Mouse (Mus musculus): ENCODE data around the gene Tmem120a.

The Tmem120a gene

DNA sequence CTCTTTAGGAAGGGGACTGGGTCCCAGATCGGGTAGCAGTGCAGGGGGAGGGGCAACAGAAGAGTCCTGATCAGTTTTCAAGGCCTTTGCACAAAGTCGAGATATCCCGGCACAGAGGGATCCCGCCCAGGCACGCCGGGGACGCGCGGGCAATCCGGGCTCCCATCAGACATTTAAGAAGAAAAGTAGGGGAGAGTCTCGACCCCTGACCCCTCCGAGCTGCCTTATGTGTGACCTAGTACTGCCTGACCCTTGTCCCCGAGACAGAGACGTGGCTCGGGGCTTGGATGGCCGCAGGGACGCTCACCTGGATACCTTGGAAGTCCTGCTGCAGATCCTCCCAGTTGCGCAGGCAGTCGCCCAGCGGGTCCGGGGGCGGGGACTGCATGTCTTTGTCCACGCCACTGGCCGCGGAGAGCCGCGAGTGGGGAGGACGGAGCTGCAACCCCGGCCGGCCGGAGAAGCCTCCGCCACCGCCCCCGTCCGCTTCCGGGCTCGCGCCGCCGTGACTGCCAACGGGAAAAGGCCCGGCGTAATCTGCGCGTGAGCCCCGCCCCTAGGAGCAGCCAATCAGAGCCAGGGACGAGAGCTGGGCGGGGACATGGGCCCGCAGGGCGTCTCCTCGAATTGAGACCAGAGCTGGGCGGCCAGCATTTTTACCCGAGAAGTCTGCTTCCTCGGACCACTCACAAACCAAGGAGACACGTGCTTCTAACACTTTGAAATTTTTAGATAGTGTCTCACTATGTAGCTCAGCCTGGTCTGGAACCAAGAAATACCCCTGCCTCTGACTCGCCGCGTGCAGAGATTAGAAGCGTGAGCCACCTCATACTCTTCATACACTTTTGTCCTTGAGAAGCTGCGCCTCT, at the start of gene Tmem120a:
Gene Tmem120a (minus strand): TSS at position 708 of the 869 bp plus-strand sequence.
- DNase-seq: peak; percentile 96 to 97

DNA sequence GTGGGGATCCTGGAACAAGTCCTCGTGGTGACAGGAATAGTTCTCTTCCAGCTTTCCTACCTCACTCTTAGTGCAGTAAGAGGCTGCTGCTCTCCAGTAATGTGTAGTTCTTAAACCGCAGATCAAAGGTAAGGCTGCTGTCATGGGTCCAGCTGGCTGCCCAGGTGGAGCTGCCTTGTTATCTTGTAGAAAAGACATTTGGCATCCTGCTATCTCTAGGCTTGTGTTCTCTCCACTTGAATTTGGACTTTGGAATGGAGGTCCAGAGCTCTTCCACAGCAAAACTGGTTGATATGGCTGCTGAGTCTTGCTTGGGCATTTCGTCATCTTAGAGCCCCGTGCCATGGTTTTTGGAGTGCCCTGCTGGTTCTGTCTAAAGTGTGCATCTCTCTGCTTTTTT, 38.7 kb upstream of the Tmem120a start:
- no peak for DNase-seq

DNA sequence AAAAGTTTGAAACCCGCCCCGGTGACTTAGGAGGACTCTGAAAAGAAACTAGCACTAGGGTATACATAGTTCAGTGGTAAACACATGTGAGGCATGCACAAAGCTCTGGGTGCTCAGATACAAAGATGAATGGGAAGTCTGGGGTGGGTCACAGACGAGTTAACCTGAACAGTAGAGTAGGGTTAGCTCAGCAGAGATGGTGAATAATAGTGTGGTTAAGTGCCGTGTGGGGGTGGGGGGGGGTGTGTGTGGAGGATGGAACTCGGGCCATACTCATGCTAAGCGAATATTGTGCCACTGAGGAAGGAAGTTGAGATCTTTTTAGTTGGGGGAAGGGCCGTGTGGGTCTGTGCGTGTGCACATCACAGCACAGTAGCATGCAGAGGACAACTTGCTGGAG, 36.1 kb upstream of the Tmem120a start:
- no peak for DNase-seq

DNA sequence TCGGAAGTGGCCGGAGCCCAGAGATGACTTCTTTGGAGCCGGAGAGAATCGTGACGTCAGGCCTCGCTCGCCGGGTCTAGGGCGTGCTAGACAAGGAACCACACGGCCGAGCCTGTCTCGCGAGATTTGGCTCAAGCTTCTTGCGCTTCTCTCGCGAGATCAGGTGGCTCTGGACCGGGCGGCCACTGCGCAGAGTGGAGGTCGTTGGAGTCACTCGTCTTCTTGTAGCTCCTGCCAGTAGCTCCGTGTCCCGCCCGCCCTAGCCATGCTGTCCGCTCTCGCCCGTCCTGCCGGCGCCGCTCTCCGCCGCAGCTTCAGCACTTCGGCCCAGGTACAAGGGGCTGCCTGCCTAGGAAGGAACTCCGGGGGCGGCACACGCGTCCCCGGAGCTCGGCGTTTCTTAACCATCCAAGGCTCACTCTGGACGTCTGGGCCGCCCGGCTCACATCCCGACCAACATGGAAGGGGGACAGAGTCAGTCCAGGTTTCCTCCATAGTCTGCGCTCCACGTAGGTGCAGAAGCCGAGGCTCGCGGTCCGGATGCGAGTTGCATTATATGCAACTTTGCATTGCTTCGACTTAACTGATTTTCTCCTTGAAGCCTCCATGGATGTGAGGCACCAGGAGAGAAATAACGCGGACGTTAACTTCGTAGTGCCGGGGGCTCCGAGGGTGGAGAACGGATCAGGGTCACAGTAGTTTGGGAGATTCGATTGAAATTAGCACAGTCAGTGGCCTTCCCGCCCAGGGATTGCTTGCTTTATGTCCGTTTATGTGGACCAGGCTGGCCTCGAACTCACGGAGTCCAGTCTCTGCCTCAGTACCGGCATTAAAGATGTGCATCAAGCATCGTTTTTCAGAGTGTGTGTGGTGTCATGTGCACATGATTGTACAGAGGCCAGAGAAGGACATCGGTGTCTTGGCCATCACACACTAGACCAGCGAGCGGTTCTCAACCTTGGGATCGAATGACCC, 34.5 kb upstream of the Tmem120a start, which contains the start of gene Mdh2:
Gene Mdh2 (plus strand): TSS at position 10 of the 975 bp plus-strand sequence.
- DNase-seq: peak; percentile 100

DNA sequence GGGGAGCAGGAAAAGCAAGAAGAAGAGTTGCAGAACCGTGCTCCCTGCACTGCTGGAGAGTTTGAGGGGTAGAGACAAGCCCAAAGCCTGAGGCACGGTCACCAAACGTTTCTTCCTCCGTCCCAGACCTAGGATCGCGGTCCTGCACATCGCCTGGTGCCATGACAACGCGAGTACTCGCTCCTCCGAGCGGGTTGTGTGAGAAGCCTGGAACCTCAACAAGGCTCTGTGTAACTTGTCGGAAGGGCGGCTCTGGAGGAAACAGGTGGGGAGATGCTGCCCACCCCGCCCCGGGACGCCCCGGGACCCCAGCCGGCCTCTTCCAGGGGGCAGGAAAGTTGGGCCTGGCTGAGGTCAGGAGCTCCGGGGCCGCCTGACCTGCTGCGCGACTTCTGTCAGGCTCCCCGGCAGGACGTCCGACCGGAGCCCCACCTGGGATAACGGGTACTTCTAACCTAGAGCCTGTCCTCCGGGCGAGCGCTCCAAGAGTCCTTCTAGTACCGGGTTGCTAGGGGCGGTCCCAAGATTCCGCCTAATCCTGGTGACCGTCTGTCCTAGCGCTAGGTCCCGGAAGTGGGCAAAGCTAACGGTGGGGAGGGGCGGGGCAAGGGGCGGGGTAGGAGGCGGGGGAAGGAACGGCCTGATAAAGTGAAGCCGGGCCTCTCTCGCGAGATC, 33.7 kb upstream of the Tmem120a start, which contains the start of gene Styxl1:
Gene Styxl1 (minus strand): TSS at position 590 of the 675 bp plus-strand sequence.
- DNase-seq: no peak

DNA sequence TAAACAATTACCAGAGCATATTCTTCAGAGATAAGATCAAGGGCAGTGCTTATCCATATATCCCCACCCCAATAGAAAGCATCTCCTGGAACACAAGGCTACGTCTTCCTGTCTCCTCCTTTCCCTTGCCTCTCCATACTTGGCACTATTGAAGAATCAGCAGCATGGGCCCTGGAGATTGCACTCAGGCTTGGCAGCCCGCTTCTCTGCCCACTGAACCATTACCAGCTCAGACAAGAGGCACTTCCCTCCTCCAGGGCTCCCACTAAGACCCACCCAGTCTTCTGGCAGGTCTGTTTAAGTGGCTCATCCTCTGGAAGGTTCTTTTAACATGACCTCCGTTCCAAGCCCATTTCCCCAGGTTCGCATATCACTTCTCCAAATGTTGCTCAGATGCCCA, 32.3 kb upstream of the Tmem120a start:
- peak; percentile 54 to 56 for DNase-seq

DNA sequence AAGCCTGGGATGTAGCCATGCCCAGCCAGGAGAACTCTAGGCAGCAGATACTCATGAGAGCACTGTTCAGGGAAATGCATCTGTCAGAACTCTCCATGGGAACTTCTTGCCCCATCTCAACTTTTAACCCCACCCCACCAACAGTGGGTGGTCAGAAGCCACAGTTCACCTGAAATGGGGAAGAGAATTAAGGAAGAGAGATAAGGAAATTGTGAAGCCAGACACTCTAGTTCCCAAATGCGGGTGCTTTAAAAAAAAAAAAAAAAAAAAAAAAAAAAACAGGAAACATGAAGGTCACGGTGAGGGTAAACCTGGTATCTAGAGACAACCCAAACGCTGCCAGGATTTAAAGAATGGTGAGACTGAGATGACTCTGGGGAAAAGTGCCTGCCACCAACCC, 28.3 kb upstream of the Tmem120a start:
- no peak for DNase-seq

DNA sequence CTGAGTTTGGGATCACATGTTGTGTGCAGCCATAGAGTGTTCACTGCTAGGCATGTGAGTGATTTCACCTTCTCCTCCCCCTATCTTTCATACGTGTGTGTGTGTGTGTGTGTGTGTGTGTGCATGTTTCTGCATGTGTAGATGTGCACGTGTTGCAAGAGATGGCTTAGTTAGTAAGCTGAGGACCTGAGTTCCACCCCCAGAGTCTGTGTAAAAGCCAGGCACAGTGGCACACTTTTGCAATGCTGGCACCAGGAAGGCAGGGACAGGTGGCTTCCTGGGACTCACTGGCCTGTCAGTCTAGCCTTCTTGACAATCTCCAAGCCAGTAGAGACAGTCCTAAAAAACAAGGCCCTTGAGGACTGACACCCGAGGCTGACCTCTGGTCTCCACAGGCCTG, 20.7 kb upstream of the Tmem120a start:
- DNase-seq: no peak

DNA sequence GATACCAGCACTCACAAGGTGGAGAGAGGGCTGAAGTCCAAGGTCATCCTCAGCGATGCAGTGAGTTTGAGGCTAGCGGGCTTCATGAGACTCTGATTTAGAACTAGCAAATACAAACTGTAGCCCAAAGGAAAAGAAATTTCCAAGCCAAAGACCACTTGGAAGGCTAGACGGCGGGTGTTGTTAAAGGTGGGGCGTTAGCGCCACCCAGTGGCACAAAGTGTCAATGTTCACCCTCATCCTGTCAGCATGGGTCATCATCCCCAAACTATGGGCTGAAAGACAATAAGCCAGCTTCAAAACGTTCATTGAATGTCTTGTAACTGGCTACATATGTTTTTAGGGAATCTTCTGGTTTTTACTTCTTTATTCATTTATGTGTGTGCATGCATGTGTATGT, 19.3 kb upstream of the Tmem120a start:
- peak; percentile 87 to 90 for DNase-seq

DNA sequence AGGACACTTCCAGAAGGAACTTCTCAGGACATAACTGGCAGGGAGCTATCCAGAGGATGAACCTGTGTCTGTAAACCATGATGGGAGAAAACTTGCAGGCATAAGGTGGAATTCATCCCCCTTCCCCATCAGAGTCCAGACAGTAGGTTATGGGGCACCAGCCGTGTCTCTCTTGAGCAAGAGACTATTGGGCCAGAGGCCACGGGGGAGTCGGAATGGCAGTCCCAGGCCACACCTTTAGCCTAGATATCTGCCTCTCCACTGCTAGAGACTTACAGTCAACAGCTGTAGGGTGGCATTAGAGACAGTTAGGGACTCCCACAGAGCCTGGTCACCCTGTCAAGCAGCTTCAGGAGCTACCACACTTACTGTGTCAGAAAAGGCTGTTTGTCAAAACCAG, 17.6 kb upstream of the Tmem120a start:
- DNase-seq: no peak

DNA sequence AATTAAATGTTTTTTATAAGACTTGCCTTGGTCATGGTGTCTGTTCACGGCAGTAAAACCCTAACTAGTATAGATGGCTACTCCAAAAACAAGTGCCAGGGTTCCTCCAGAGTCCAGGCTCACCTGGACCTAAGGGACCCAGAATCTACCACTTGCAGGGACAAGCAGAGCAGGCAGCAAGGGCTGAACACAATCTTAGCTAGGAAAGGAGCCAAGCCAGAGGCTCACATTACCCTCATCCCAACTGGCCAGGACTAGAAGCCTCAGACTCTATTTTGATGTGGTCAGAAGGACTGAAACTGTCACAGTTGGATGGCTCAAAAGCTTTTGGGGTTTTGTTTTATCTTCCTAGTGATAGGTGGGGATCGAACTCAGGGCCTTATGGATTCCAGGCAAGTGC, 7.3 kb upstream of the Tmem120a start:
- DNase-seq: no peak

DNA sequence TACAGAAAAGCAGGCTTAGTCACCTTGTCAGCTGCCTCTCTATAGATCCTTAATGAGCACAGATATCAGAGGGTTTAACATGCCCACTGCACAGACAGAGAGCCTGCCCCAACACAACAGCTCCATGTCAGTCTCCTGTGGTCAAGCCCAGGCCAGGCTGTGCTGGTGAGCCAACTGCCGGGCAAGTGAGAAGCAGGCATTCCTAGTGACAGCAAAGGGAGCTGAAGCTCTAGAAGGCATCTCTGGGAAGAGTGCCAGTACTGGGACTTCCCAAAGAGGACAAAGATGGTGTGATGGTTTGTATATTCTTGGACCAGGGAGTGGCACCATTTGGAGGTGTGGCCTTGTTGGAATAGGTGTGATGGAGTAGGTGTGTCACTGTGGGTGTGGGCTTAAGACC, 6.8 kb upstream of the Tmem120a start:
- DNase-seq: no peak

DNA sequence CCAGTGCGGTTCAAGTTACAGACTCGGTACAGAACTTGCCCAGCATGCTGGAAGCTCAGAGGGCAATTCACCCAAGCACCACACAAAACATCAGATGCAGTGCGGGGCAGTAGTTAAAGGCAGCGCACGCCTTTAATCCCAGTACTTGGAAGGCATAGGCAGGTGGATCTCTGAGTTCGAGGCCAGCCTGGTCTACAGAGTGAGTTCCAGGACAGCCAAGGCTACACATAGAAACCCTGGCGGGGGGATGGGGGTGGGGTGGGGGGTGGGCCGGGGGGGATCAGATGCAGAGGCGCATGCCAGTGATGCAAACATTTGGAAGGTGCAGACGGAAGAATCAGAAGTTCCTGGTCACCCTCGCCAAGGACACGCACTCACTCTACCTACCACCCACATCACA, 494 bp upstream of the Tmem120a start:
- no peak for DNase-seq

DNA sequence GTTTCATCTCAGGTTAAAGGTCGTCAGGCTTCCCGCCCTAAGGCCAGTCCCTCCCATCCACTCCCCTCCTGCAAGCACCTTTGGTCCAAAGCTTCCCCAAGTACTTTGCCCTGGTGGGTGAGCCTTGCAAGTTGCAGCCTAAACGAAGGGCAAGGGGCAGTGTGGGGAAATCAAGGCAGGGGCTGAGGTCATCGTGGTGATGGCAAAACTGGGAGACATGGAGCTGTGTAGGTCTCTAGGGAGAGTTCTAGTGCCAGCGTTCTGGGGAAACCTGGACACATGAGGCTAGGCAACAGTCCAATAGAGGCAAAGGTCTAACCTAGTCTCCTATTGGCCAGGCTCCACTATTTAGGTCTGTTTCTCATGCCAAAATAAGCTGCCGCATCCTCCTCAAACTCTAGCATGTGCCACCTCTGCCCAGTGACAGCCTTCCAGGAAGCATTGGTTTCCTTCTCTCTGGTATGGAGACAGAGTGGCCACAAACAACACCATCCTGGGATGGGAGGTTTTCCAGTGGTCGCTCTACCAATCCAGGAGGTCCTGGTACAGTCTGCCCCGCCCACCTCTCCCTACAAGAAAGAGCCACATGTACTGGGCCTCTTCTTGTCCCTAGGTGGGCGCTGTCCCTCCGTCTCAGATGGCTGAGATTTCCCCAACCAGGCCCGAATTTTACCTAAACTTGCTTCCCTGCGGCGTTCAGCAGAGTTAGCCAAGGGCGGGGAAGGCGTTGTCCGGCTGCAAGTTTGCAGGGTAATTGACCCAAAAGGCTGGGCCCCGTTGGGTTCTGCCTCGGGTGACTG, 1.1 kb downstream of the Tmem120a start:
- DNase-seq: peak; percentile 53 to 59

DNA sequence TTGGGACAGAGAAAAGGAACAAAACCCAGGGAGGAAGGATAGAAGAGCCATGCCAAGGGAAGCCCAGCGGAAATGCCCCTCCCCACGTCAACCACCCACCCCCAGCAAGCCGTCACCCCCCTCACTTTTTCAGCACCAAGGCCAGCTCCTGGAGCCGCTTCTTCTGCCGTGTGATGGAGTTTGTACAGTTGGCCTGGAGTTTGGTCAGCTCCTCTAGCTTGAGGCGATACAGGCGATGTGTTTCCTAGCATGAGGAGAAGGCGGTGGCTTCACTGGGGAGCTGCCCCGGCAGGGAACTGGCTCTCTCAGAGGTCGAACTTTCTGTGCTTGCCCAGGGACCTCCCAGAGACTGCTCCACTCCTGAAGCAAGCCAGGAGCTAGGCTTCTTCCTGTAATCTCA, 2.1 kb downstream of the Tmem120a start:
- no peak for DNase-seq

DNA sequence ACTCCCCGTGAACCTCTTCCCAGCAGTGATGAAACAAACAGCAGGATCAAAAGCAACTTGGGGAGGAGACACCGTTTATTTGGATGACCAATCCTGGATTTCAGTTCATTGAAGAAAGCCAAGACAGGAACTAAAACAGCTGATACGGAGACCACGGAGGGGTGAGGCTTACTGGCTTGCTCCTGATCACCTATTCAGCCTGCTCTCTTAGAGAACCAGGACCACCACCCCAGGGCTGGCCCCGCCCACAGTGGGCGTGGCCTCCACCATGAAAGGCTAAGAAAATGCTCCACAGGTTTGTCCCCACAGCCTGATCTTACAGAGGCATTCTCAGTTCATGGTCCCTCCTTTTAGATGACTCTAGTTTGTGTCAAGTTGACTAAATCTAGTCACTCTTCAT, 6.0 kb downstream of the Tmem120a start:
- no peak for DNase-seq

DNA sequence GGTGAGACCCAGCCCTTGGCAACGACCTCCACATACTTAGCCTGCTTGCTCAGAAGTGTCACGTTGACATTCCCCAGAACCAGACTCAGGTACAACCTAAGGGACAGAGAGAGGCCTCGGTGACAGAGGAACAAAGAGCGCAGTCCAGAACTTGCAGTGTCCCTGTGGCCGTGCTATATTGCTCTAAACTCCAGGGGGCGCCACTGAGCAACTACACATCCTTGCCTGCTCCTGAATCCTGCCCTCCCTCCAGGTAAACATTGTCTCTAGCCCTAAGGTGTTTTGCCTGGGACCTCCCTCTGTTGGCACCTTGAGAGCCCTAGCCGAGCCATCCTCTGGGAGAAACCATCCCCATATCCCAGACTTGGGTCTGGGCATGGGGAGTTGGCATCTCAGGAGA, 7.1 kb downstream of the Tmem120a start:
- DNase-seq: no peak

DNA sequence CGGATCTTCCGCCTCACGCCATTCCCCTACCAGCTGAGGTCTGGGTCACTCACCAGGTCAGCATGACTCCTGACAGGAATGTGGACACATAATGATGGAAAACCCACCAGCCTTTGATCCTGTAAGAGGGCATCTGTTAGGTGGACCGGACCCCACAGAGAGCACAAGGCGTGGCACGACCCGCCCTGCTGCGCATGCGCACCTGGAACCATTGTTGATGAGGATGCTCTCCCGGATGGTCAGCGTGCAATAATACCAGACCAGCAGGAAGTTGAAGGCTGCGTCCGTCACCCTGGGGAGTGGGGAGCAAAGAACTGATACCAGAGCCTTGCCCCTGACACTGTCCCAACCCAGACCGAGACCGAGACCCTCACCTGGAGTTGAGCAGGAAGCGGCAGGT, 7.7 kb downstream of the Tmem120a start:
- no peak for DNase-seq

DNA sequence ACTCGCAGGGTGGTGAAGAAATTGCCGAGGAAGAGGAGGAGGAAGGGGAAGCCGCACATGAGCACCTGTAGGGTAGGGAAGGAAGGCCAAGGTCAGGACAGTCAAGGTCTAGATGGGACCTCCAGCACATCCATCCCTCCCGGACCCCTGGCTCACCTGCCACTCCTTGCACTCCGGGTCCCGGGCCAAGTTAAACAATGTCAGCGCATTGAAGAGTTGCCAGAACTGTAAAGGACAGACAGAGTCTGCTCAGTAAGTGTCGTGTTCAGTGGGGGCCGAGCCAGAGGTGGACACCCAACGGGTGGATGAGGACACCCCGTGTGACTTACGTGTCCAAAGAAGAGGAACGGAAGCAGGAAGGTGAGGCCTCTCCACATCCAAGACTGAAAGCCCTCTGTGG, 8.5 kb downstream of the Tmem120a start:
- no peak for DNase-seq

DNA sequence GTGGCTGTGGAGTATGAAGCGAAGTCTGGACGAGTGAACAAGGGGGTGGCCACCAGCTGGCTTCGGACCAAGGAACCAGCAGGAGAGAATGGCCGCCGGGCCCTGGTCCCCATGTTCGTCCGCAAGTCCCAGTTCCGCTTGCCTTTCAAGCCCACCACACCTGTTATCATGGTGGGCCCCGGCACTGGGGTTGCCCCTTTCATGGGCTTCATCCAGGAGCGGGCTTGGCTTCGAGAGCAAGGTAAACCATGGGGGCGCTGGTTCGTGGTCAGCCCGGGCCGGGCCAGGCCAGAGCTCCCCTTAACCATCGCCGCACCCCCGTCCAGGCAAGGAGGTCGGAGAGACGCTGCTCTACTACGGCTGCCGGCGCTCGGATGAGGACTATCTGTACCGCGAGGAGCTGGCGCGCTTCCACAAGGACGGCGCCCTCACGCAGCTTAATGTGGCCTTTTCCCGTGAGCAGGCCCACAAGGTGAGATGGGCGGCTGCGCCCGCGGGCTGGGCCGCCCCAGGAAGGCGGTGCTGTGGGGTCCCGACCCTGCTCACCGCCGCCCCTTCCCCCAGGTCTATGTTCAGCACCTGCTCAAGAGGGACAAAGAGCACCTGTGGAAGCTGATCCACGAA, 10.1 kb downstream of the Tmem120a start:
- peak in 1 of 2 experiments; percentile 17 for DNase-seq

DNA sequence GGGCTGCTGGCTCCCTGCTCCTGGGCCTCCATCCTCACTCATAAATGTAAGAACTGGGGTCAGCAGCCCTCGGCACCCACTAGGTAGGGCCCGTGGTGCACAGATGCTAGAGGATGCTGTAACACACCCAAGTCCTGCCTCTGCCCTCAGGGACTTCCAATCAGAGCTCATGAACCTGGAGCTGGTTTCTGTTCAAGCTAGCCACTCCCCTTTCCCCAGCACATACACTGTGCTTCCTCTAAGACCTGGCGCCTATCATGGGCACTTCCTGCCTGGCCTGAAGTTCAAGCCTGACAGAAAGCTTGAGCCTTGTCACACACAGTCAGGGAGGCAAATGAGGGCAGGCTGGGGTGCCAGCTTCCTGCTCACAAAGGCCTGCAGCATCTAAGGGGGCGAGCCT, 11.2 kb downstream of the Tmem120a start:
- DNase-seq: no peak

DNA sequence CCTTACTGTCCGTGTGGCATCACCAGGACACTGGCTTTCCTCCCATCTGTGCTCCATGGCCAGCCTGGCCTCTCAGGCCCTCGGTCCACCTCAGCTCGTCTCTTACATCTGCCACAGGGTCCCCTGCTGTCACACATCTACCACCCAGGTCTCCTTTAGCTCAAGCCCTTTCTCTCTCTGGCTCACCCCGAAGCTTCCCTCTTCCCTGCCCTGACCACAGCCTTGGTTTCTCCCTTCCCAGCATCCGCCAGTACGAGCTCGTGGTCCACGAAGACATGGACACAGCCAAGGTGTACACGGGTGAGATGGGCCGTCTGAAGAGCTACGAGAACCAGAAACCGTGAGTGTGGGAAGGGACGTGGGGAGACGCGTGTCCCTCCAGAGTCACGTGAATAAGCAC, 12.9 kb downstream of the Tmem120a start:
- DNase-seq: no peak
